Mouse (Mus musculus) forebrain, embryonic 15.5 days (tissue): ENCODE measurements at regions not wholly inside any gene's neighbourhood (a gene's known extent, or its start where the extent isn't known, plus 50 kb on each side); places are given as distances from the start of the nearest gene placed in this dataset.
"Not testable (repeated sequence)": the region's sequence is repeated elsewhere in the genome, so short reads cannot be mapped to it uniquely, and the experiment has no call there.

Experiments
- ATAC-seq: fragments of 200-750 bp; cut with Nextera tagmentation; replicated peaks from 2 replicates; pipeline ENCODE4 v1.8.0; 2017; ENCODE audit warnings: mild to moderate bottlenecking, moderate TSS enrichment, moderate library complexity
- H3K27ac ChIP-seq: fragments of 300-500 bp; sonication (generic); replicated peaks from 2 replicates; pipeline ENCODE4 v1.5.1; 2015; ENCODE audit warnings: mild to moderate bottlenecking, inconsistent platforms
- H3K27me3 ChIP-seq: fragments of 300-500 bp; sonication (generic); 2 replicates; pipeline ENCODE4 v1.6.1; 2015; ENCODE audit warnings: inconsistent platforms
- H3K36me3 ChIP-seq: fragments of 300-500 bp; sonication (generic); 2 replicates; pipeline ENCODE4 v1.6.1; 2015; ENCODE audit warnings: mild to moderate bottlenecking, inconsistent platforms
- H3K4me1 ChIP-seq: fragments of 300-500 bp; sonication (generic); 2 replicates; pipeline ENCODE4 v1.6.1; 2015; ENCODE audit warnings: inconsistent platforms
- H3K4me2 ChIP-seq: fragments of 300-500 bp; sonication (generic); replicated peaks from 2 replicates; pipeline ENCODE4 v1.6.1; 2015; ENCODE audit warnings: mild to moderate bottlenecking, inconsistent platforms
- H3K4me3 ChIP-seq: fragments of 300-500 bp; sonication (generic); 2 replicates; pipeline ENCODE4 v1.5.1; 2015; ENCODE audit warnings: mild to moderate bottlenecking, inconsistent platforms
- H3K9ac ChIP-seq: fragments of 300-500 bp; sonication (generic); replicated peaks from 2 replicates; pipeline ENCODE4 v1.6.1; 2015; ENCODE audit warnings: mild to moderate bottlenecking, inconsistent platforms
- H3K9me3 ChIP-seq: fragments of 300-500 bp; sonication (generic); 2 replicates; pipeline ENCODE4 v1.6.1; 2016; ENCODE audit warnings: inconsistent platforms
- WGBS: fragments of 180-500 bp; shearing (Covaris S2); methylation state at CpG from one replicate; pipeline ENCODE4 v1.1.7; 2015; ENCODE audit warnings: mixed read lengths; 5-methylcytosine and 5-hydroxymethylcytosine counted together

DNA sequence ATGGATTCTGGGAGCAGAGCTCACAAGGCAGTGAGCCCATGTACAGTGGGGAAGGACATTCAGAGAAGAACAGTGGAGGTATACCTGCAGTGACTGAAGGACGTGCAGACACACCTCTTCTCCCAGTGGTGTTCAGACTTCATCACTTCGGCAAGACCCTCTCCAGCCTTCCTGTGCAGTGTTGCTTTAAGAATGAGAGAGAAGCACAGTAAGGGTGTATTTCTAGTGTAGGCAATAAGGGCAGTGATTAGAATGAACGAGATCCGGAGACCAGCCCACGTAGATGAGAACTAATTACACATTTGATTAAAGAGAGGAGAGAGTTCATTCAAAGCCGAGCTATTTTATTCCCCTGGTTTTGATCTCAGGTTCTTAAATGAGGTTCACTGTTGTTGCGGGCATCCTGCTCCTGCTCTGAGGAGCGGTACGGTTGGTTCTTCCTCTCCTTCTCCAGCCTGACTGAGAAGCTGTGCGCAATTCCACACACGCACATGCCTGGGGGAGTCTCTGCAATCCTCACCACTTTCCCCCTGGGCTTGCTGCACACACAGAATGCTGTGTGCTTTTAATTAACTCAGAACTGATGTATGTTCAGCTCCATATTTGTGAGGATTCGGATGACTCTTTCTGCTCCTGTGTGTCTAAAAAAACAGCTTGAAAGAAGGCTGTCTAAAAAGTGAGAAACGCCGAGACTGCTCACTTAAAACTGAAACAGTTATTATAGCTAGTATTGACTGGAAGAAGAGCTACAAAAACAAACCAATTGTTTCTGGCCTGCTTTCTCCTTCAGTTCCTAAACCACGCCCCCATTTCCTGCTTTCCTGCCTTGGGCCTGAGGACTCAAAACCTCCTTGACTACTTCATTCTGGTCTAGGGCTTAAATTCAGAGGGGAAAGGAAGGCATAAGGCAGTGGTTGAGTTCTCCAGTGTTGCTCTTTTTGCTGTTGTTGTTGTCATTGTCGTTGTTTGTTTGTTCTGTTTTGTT is 114.2 kb upstream of the Fhl2 start:
- Histone ChIP-seq H3K36me3 (no peaks in the 10 kb centered on the region), H3K27ac (no peak overlapping the region), H3K4me1 (no peaks in the 10 kb centered on the region; the same call in none of the 2 replicates), H3K27me3 (no peaks in the 10 kb centered on the region), H3K9me3 (no peaks in the 10 kb centered on the region), H3K4me3 (no peak overlapping the region), H3K9ac (no peak overlapping the region), H3K4me2 (no peak overlapping the region)
- WGBS: 47% methylated on average over 16 of the region's 16 CpGs
- ATAC-seq: no peak; the same call in 1 of the 2 replicates

DNA sequence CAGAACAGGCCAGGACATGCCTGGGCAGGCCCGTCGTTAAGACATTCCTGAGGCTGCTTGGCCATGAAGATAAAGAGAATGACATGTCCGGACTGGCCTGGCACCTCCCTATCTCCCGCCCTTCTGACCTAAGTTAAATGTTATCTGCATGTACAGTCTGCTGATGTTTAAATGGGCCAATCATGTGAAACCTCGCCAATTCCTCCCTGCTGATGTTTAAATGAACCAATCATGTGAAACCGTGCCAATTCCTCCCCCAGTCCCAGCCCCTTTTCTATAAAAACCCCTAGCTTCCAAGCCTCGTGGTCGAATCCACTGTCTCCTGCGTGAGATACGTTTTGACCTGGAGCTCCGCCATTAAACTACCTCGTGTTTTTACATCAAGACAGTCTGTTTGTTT is 119.5 kb upstream of the Fhl2 start:
- WGBS: 84% methylated on average over 12 of the region's 12 CpGs
- H3K27ac ChIP-seq, H3K36me3 ChIP-seq, H3K27me3 ChIP-seq, H3K4me3 ChIP-seq, H3K4me1 ChIP-seq, ATAC-seq, H3K4me2 ChIP-seq, H3K9me3 ChIP-seq, H3K9ac ChIP-seq: not testable (repeated sequence)

- no peak overlapping the region for H3K4me2 ChIP-seq
- H3K4me1 ChIP-seq: no peaks in the 10 kb centered on the region
- no peaks in the 10 kb centered on the region for H3K27me3 ChIP-seq
- H3K36me3 ChIP-seq: no peaks in the 10 kb centered on the region
- ATAC-seq: peak; percentile 61; the same call in 1 of the 2 replicates
- no peak overlapping the region for H3K27ac ChIP-seq
- H3K4me3 ChIP-seq: no peak overlapping the region
- no peak overlapping the region for H3K9ac ChIP-seq
- 47% methylated on average over 3 of the region's 3 CpGs for WGBS
- H3K9me3 ChIP-seq: no peaks in the 10 kb centered on the region
These were observed 120.5 kb upstream of the Fhl2 start for GRCm38 (mm10) chr1:43317076-43317871.

DNA sequence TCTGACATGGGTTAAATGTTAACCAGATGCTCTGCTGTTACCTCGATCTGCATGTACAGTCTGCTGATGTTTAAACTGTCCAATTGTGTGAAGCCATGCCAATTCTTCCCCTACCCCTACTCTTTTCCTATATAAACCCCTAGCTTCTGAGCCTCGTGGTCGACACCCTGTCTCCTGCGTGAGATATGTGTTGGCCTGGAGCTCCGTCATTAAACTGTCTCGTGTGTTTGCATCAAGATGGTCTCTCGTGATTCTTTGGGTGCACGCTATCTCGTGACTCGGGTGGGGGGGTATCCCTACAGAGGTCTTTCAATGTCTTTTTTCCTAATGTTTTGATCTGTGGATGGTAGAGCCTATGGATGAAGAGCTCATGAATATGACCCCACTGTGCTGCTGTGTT is 110.9 kb upstream of the Nck2 start:
- 93% methylated on average over 10 of the region's 10 CpGs for WGBS

GRCm38 (mm10) chr1:43337168-43337784 is 107.1 kb upstream of the Nck2 start:
- Histone ChIP-seq H3K4me1 (no peaks in the 10 kb centered on the region), H3K27me3 (no peaks in the 10 kb centered on the region), H3K4me3 (no peak overlapping the region), H3K27ac (no peak overlapping the region), H3K9ac (no peak overlapping the region), H3K4me2 (no peak overlapping the region), H3K9me3 (no peaks in the 10 kb centered on the region), H3K36me3 (no peaks in the 10 kb centered on the region)
- no peak for ATAC-seq
- 90% methylated on average over 3 of the region's 3 CpGs for WGBS

More for the DNA sequence above, 110.9 kb upstream of the Nck2 start:
- not testable (repeated sequence) for H3K4me3 ChIP-seq, H3K4me1 ChIP-seq, H3K27ac ChIP-seq, H3K4me2 ChIP-seq, ATAC-seq, H3K9me3 ChIP-seq, H3K36me3 ChIP-seq, H3K9ac ChIP-seq, H3K27me3 ChIP-seq

DNA sequence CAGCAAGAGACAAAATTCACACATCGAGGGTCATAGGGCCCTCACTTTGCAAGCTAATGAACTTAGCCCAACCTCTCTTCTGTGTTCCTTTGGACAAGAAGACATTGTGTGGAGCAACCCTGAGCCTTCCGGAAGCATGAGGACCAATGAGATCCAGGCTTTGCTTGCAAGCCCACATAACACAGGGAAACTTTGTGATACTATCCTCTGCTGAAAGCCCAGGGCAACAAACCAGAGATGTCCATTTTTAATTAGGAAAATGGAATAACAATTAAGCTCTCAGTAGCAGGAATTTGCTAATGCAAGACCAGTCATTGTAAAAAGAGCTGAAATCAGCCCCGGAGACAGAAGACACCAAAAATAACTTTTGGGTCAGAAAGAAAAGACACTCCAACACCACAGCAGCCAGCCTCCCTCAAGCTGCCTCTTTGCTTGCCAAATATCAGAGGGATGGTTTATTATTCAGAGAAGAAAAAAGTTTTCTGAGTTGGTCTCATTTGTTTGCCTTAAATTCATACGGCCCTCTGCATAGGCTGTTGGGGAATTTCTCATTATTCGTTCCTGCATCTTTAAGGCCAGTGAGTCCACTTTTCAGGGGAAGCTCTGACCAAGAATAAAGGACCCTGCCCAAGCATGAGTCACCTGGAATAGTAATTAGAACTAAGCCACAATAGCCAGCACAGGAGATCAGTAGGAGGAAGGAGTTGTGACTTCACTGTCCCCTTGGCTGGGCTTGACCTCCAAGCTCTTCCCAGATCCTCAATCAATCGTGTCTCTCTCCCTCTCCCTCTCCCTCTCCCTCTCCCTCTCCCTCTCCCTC is 106.1 kb upstream of the Nck2 start:
- H3K4me2 ChIP-seq: no peak overlapping the region
- no peaks in the 10 kb centered on the region for H3K36me3 ChIP-seq
- WGBS: 64% methylated on average over 6 of the region's 6 CpGs
- H3K27ac ChIP-seq: no peak overlapping the region
- H3K9me3 ChIP-seq: no peaks in the 10 kb centered on the region
- no peaks in the 10 kb centered on the region for H3K4me1 ChIP-seq
- no peak overlapping the region for H3K4me3 ChIP-seq
- ATAC-seq: no peak
- no peak overlapping the region for H3K9ac ChIP-seq
- no peaks in the 10 kb centered on the region for H3K27me3 ChIP-seq

DNA sequence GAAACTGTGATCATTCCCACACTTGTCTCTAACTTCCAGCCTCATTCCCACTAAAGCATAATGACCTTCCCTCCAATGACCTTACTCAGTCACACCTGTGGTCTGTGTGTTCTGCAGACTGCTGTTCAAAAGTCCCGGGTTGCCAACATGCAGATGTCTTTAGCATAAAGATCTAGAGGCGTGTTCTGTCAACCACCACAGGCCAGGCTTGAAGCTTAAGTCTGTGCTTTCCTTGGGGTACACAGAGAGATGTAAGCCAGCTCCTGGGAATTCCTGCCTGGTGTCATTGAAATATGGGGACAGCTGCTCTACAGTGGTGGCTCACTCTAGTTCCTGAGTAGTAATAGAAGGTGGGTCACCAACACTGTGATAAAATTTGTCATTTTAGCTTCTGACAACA is 101.5 kb upstream of the Nck2 start:
- 89% methylated on average over 2 of the region's 2 CpGs for WGBS
- no peak overlapping the region for H3K4me2 ChIP-seq
- H3K4me3 ChIP-seq: no peak overlapping the region
- no peaks in the 10 kb centered on the region for H3K27me3 ChIP-seq
- no peak overlapping the region for H3K9ac ChIP-seq
- H3K4me1 ChIP-seq: no peaks in the 10 kb centered on the region
- H3K36me3 ChIP-seq: no peaks in the 10 kb centered on the region
- ATAC-seq: no peak
- H3K9me3 ChIP-seq: no peaks in the 10 kb centered on the region
- no peak overlapping the region for H3K27ac ChIP-seq

- Histone ChIP-seq H3K4me2 (no peak overlapping the region), H3K27me3 (no peaks in the 10 kb centered on the region), H3K27ac (no peak overlapping the region), H3K36me3 (no peaks in the 10 kb centered on the region), H3K4me1 (no peaks in the 10 kb centered on the region), H3K9ac (no peak overlapping the region), H3K9me3 (no peaks in the 10 kb centered on the region), H3K4me3 (no peak overlapping the region)
- 87% methylated on average over 2 of the region's 2 CpGs for WGBS
- ATAC-seq: no peak
These were observed 101.0 kb upstream of the Nck2 start for GRCm38 (mm10) chr1:43343410-43343809.

DNA sequence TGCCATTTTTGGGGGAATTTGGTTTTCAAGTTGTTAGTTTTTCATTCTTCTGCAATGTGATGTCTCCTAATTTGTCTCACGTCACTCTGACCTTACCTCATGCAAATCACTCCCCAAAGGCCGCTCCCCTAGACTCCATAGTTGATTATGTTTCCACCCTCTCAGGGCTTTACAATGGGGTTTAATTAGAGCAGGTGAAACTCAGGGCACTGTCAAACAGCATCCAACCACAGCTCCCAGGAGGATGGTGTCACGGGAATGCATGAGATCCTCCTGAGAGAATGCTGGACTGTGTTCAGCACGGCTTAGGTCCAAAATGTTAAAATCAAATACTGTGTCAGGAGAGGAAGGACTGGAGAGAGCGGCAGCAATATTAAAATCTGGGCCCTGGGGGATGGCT is 100.4 kb upstream of the Nck2 start:
- no peak overlapping the region for H3K4me2 ChIP-seq
- no peaks in the 10 kb centered on the region for H3K9me3 ChIP-seq
- no peaks in the 10 kb centered on the region for H3K27me3 ChIP-seq
- H3K27ac ChIP-seq: no peak overlapping the region
- H3K9ac ChIP-seq: no peak overlapping the region
- WGBS: 71% methylated on average over 5 of the region's 5 CpGs
- H3K36me3 ChIP-seq: no peaks in the 10 kb centered on the region
- no peak overlapping the region for H3K4me3 ChIP-seq
- ATAC-seq: no peak
- no peaks in the 10 kb centered on the region for H3K4me1 ChIP-seq

- H3K9me3 ChIP-seq: no peaks in the 10 kb centered on the region
- H3K36me3 ChIP-seq: no peaks in the 10 kb centered on the region
- no peaks in the 10 kb centered on the region for H3K27me3 ChIP-seq
- 74% methylated on average over 4 of the region's 4 CpGs for WGBS
- no peak overlapping the region for H3K4me2 ChIP-seq
- H3K27ac ChIP-seq: no peak overlapping the region
- no peaks in the 10 kb centered on the region for H3K4me1 ChIP-seq
- no peak for ATAC-seq
- no peak overlapping the region for H3K9ac ChIP-seq
- no peak overlapping the region for H3K4me3 ChIP-seq
These were observed 97.2 kb upstream of the Nck2 start for GRCm38 (mm10) chr1:43347152-43347551.

- Histone ChIP-seq H3K27me3 (no peaks in the 10 kb centered on the region), H3K4me1 (no peaks in the 10 kb centered on the region), H3K27ac (no peak overlapping the region), H3K36me3 (no peaks in the 10 kb centered on the region), H3K4me2 (no peak overlapping the region), H3K9me3 (no peaks in the 10 kb centered on the region), H3K9ac (no peak overlapping the region), H3K4me3 (no peak overlapping the region)
- WGBS: 37% methylated on average over 3 of the region's 3 CpGs
- ATAC-seq: no peak
These were observed 94.4 kb upstream of the Nck2 start for GRCm38 (mm10) chr1:43349966-43350365.
